Mouse (Mus musculus) liver, postnatal 0 days (tissue): ENCODE measurements around the gene Hoxc12.

Experiments
- CTCF ChIP-seq: sonication (generic); IDR thresholded peaks from 2 replicates; pipeline ENCODE4 v1.5.1; 2016; ENCODE audit warnings: antibody characterized with exemption, low read depth
- EP300 ChIP-seq: IDR thresholded peaks from 2 replicates; pipeline ENCODE4 v1.6.1; 2016; ENCODE audit warnings: antibody characterized with exemption, low read depth, mild to moderate bottlenecking

GRCm38 (mm10) chr15:102920619-102921018 lies 15.9 kb upstream of the Hoxc12 start:
- TF ChIP-seq CTCF (no peak), EP300 (no peak)
